Comparison of ENCODE assay signal across 18 mouse cellular contexts in genomic region chr11:81002769-81003430, GRCm38 (mm10).
A peak's percentile ranks its signal among the peaks of the same experiment; 100 is the strongest.
DNase-seq lines count a peak whose midpoint lies in the region; ATAC-seq and TF ChIP-seq lines count a peak whose summit lies in the region.
"Had no signal": no experiment of that assay in that cellular context is flagged by ENCODE, and none has a peak within 500 bp of the region (broad histone marks: within the 10 kb centered on the region; RNA-seq: fewer than 3 reads in every experiment).

No protein-coding gene starts in this region.

- H3K9me3 ChIP-seq in forebrain, embryonic 14.5 days (replicated peaks; ENCODE audit: control insufficient read depth, low read length): no peaks in the 10 kb centered on the region
- no peaks in the 10 kb centered on the region for H3K9me3 ChIP-seq in forebrain, embryonic 15.5 days
- H3K9me3 ChIP-seq: embryonic facial prominence, embryonic 12.5 days; heart, embryonic 13.5 days; limb, embryonic 13.5 days; liver, embryonic 15.5 days had no signal

- no peaks in the 10 kb centered on the region for H3K27me3 ChIP-seq in forebrain, embryonic 14.5 days (replicated peaks; ENCODE audit: control insufficient read depth, insufficient read depth, low read length)
- H3K27me3 ChIP-seq in forebrain, embryonic 15.5 days: no peaks in the 10 kb centered on the region
- H3K27me3 ChIP-seq: embryonic facial prominence, embryonic 12.5 days; heart, embryonic 13.5 days; limb, embryonic 13.5 days; liver, embryonic 15.5 days had no signal

- H3K4me2 ChIP-seq in forebrain, embryonic 14.5 days (ENCODE audit: low read length): no peak overlapping the region
- H3K4me2 ChIP-seq in forebrain, embryonic 15.5 days (replicated peaks): no peak overlapping the region
- H3K4me2 ChIP-seq: embryonic facial prominence, embryonic 12.5 days; heart, embryonic 13.5 days; limb, embryonic 13.5 days; liver, embryonic 15.5 days had no signal

- no peak overlapping the region for H3K4me3 ChIP-seq in forebrain, embryonic 14.5 days (ENCODE audit: low read depth, low read length)
- H3K4me3 ChIP-seq in forebrain, embryonic 15.5 days: no peak overlapping the region
- no peak overlapping the region for H3K4me3 ChIP-seq in left cerebral cortex, adult 2 months
- H3K4me3 ChIP-seq: embryonic facial prominence, embryonic 12.5 days; heart, embryonic 13.5 days; limb, embryonic 13.5 days; liver, embryonic 15.5 days had no signal

- DNase-seq in forebrain, embryonic 14.5 days (ENCODE audit: low spot score): peak; percentile 39
- peak; percentile 13 to 20 for DNase-seq in left cerebral cortex, adult 2 months (ENCODE audit: extremely low spot score in 1 of 2, low spot score in 2 of 2)
- DNase-seq in left cerebral cortex, adult 8-10 months (ENCODE audit: low spot score in 2 of 2): no peak
- peak; percentile 12 to 38 for DNase-seq in right cerebral cortex, adult 2 months (ENCODE audit: low spot score in 2 of 2)
- no peak for DNase-seq in right cerebral cortex, postnatal 14 days
- no peak for DNase-seq in heart, adult 8-10 months (ENCODE audit: low spot score)
- no peak for DNase-seq in natural killer cell, adult 2 months (ENCODE audit: low spot score in 2 of 2)
- DNase-seq: adrenal gland, adult 8-10 months; cerebellum, adult 18-20 months; heart, postnatal 36 days; layer of hippocampus, postnatal 36 days; thymus, adult 18-20 months had no signal

- H3K27ac ChIP-seq in forebrain, embryonic 14.5 days (ENCODE audit: low read depth, low read length): no peak overlapping the region
- H3K27ac ChIP-seq in forebrain, embryonic 15.5 days (replicated peaks): no peak overlapping the region
- H3K27ac ChIP-seq in left cerebral cortex, adult 2 months: no peak overlapping the region
- H3K27ac ChIP-seq: embryonic facial prominence, embryonic 12.5 days; heart, embryonic 13.5 days; limb, embryonic 13.5 days; liver, embryonic 15.5 days had no signal

- ATAC-seq in forebrain, embryonic 14.5 days: no peak
- no peak for ATAC-seq in forebrain, embryonic 15.5 days (replicated peaks)
- ATAC-seq: lung, postnatal 0 days had no signal

- no peak overlapping the region for H3K9ac ChIP-seq in forebrain, embryonic 14.5 days (ENCODE audit: low read length)
- no peak overlapping the region for H3K9ac ChIP-seq in forebrain, embryonic 15.5 days (replicated peaks)
- H3K9ac ChIP-seq: embryonic facial prominence, embryonic 12.5 days; heart, embryonic 13.5 days; limb, embryonic 13.5 days; liver, embryonic 15.5 days had no signal

- H3K4me1 ChIP-seq in forebrain, embryonic 14.5 days (ENCODE audit: control insufficient read depth, insufficient read depth, low read length): no peaks in the 10 kb centered on the region; the same call in 1 of the 2 replicates
- no peaks in the 10 kb centered on the region for H3K4me1 ChIP-seq in forebrain, embryonic 15.5 days
- H3K4me1 ChIP-seq: embryonic facial prominence, embryonic 12.5 days; heart, embryonic 13.5 days; limb, embryonic 13.5 days; liver, embryonic 15.5 days had no signal

- no peaks in the 10 kb centered on the region for H3K36me3 ChIP-seq in forebrain, embryonic 14.5 days (ENCODE audit: control insufficient read depth, insufficient read depth, low read length)
- H3K36me3 ChIP-seq in forebrain, embryonic 15.5 days: no peaks in the 10 kb centered on the region
- H3K36me3 ChIP-seq: embryonic facial prominence, embryonic 12.5 days; heart, embryonic 13.5 days; limb, embryonic 13.5 days; liver, embryonic 15.5 days had no signal

- TF ChIP-seq CTCF in left cerebral cortex, adult 2 months (IDR thresholded peaks at IDR 0.05): no peak

- WGBS in forebrain, embryonic 14.5 days: 37% methylated on average over 10 of the region's 10 CpGs
- WGBS in forebrain, embryonic 15.5 days: 35% methylated on average over 10 of the region's 10 CpGs

- intact Hi-C loops in left cerebral cortex, adult 2 months (cut with DNase I): no loop called here

Comparison
In these comparisons a context has a peak if more than half of its experiments do, and no peak if none do; other contexts are left out.
1. DNase-seq: peak in forebrain, embryonic 14.5 days (single experiment), left cerebral cortex, adult 2 months (2 of 2) and right cerebral cortex, adult 2 months (2 of 2); none in left cerebral cortex, adult 8-10 months (0 of 2), right cerebral cortex, postnatal 14 days (single experiment), heart, adult 8-10 months (single experiment) and natural killer cell, adult 2 months (0 of 2).